Mouse (Mus musculus) liver, embryonic 14.5 days (tissue): ENCODE measurements at regions not wholly inside any gene's neighbourhood (a gene's known extent, or its start where the extent isn't known, plus 50 kb on each side); places are given as distances from the start of the nearest gene placed in this dataset.

Source experiments
- ATAC-seq: fragments of 200-750 bp; cut with Nextera tagmentation; 2 replicates; pipeline ENCODE4 v1.8.0; 2017; ENCODE audit warnings: moderate number of reproducible peaks, mild to moderate bottlenecking, moderate library complexity; ENCODE audit not compliant: insufficient read depth
- DNase-seq, 3 experiments: peaks; one replicate each; pipeline ENCODE4 v3.0.0-alpha.2; 2012 to 2013; ENCODE audit warnings: low read depth in 3 of 3, low spot score in 3 of 3
- H3K27ac ChIP-seq: fragments of 300-500 bp; sonication (generic); 2 replicates; pipeline ENCODE4 v1.5.1; 2014; ENCODE audit warnings: moderate library complexity, mild to moderate bottlenecking, control low read depth, inconsistent platforms
- H3K27me3 ChIP-seq: fragments of 300-500 bp; sonication (generic); 2 replicates; pipeline ENCODE4 v1.6.1; 2014; ENCODE audit warnings: mild to moderate bottlenecking, low read length, moderate library complexity; ENCODE audit not compliant: control insufficient read depth, insufficient read depth
- H3K36me3 ChIP-seq: fragments of 300-500 bp; sonication (generic); replicated peaks from 2 replicates; pipeline ENCODE4 v1.6.1; 2014; ENCODE audit warnings: low read depth; ENCODE audit not compliant: control insufficient read depth, insufficient read depth
- H3K4me1 ChIP-seq, 2 experiments: fragments of 200-500 bp in 1 of 2; fragments of 300-500 bp in 1 of 2; sonication (generic) in 1 of 2; replicated peaks; 2 replicates each; pipeline ENCODE4 v1.6.1; 2012 to 2014; ENCODE audit warnings: antibody characterized with exemption in 1 of 2, inconsistent platforms in 1 of 2, low read length in 1 of 2; ENCODE audit not compliant: control insufficient read depth in 2 of 2, insufficient read depth in 2 of 2
- H3K4me2 ChIP-seq: fragments of 300-500 bp; sonication (generic); 2 replicates; pipeline ENCODE4 v1.6.1; 2014; ENCODE audit warnings: low read depth, mild to moderate bottlenecking, control low read depth, moderate library complexity
- H3K4me3 ChIP-seq, 2 experiments: fragments of 200-500 bp in 1 of 2; fragments of 300-500 bp in 1 of 2; sonication (generic) in 1 of 2; 2 replicates each; pipeline ENCODE4 v1.5.1; 2012 to 2014; ENCODE audit warnings: low read depth in 2 of 2, low read length in 2 of 2, mild to moderate bottlenecking in 2 of 2, control low read depth in 1 of 2, inconsistent platforms in 1 of 2, moderate library complexity in 1 of 2; ENCODE audit not compliant: insufficient read depth in 1 of 2
- H3K9ac ChIP-seq: fragments of 300-500 bp; sonication (generic); replicated peaks from 2 replicates; pipeline ENCODE4 v1.6.1; 2014; ENCODE audit warnings: mild to moderate bottlenecking, control low read depth, moderate library complexity
- H3K9me3 ChIP-seq: fragments of 300-500 bp; sonication (generic); 2 replicates; pipeline ENCODE4 v1.6.1; 2016; ENCODE audit warnings: low read length, mixed read lengths; ENCODE audit not compliant: control insufficient read depth
- CTCF ChIP-seq: IDR thresholded peaks from 2 replicates; pipeline ENCODE4 v1.5.1; 2016; ENCODE audit warnings: antibody characterized with exemption, low read depth, control low read depth
- EP300 ChIP-seq: IDR thresholded peaks from 2 replicates; pipeline ENCODE4 v1.6.1; 2016; ENCODE audit warnings: antibody characterized with exemption, low read depth
- WGBS: fragments of 180-500 bp; shearing (Covaris S2); extraction: QIAGEN DNeasy Blood & Tissue Kit; methylation state at CpG from one replicate; pipeline ENCODE4 v1.1.7; 2014; ENCODE audit not compliant: insufficient replicate concordance; 5-methylcytosine and 5-hydroxymethylcytosine counted together

DNA sequence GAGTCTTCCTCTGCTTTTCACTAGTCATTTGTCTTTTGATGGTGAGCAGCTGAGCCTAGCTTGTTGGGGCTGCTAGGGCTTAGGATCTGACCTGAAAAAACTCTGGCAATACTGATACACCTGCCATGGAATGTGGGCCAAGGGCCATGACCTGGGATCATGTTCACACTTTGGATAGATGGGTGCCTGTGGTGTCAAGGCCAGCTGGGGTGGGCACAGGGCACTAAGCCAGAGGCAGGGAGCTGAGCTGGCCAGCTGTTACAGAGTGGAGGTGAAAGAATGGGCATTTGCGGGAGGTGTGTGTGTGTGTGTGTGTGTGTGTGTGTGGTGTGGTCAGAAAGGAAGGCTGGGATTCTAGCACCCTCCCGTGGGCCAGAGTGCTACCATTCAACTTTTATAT is 105.6 kb upstream of the Auts2 start:
- 43% methylated on average over 2 of the region's 2 CpGs for WGBS
- ATAC-seq (no peak), DNase-seq (no peak)
- Histone ChIP-seq H3K4me1 (no peaks in the 10 kb centered on the region), H3K4me3 (no peak overlapping the region), H3K27me3 (no peaks in the 10 kb centered on the region), H3K27ac (no peak overlapping the region), H3K4me2 (no peak overlapping the region), H3K9me3 (no peaks in the 10 kb centered on the region), H3K9ac (no peak overlapping the region), H3K36me3 (no peaks in the 10 kb centered on the region)
- TF ChIP-seq CTCF (no peak), EP300 (no peak)

DNA sequence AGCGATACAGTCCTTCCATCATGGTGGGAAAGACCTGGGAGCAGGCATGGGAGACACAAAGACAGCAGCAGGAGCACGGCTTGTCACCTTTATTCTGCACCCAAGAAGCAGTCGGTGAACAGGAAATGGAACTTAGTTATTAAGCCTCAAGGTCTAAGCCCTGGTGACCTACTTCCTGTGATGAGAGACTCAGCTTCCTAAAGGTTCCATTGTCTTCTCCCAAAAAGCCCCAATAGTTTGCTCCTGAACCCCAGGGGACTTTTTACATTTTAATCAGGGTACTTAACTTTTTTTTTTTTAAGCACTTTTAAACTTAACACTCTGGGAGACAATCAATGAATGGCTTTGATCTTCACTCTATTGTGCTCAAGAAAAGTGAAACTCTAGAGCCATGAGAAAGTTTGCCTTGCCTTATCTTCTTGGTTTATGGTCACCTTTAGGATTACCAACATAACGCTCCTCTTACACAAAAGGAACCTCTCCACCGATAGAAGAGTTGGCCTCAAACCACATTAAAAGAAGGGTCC is 101.6 kb upstream of the Auts2 start:
- no peak for TF ChIP-seq CTCF
- no peak for TF ChIP-seq EP300
- Histone ChIP-seq H3K9me3 (no peaks in the 10 kb centered on the region), H3K27me3 (no peaks in the 10 kb centered on the region), H3K4me1 (no peaks in the 10 kb centered on the region), H3K4me3 (no peak overlapping the region), H3K4me2 (no peak overlapping the region), H3K27ac (no peak overlapping the region), H3K36me3 (no peaks in the 10 kb centered on the region), H3K9ac (no peak overlapping the region)
- DNase-seq = no peak
- no peak for ATAC-seq
- WGBS = 47% methylated on average over 5 of the region's 5 CpGs

DNA sequence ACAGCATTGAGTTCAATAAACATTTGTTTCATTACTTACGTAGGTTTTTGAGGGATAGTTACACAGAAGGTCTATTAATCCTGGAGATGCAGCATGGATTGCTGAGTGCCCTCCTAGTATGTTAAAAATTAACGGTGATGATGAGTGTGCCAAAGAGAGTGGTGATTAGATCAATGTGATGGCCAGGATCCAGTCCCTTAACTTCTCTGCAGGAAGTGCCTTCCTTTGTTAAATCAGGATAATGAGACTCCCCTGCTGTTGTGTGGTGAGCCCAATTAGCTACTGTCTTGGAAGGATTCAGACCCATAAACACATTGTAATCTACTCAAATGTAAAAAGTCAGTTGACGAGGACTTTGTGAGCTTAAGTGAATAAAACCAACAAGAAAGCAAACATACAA is 100.1 kb upstream of the Auts2 start:
- H3K4me2 ChIP-seq = no peak overlapping the region
- H3K27me3 ChIP-seq = no peaks in the 10 kb centered on the region
- no peak overlapping the region for H3K4me3 ChIP-seq
- no peaks in the 10 kb centered on the region for H3K4me1 ChIP-seq
- no peak overlapping the region for H3K9ac ChIP-seq
- ATAC-seq (no peak), DNase-seq (no peak)
- no peak overlapping the region for H3K27ac ChIP-seq
- no peaks in the 10 kb centered on the region for H3K36me3 ChIP-seq
- TF ChIP-seq CTCF (no peak), EP300 (no peak)
- H3K9me3 ChIP-seq = no peaks in the 10 kb centered on the region
- WGBS = 56% methylated on average over 3 of the region's 3 CpGs

DNA sequence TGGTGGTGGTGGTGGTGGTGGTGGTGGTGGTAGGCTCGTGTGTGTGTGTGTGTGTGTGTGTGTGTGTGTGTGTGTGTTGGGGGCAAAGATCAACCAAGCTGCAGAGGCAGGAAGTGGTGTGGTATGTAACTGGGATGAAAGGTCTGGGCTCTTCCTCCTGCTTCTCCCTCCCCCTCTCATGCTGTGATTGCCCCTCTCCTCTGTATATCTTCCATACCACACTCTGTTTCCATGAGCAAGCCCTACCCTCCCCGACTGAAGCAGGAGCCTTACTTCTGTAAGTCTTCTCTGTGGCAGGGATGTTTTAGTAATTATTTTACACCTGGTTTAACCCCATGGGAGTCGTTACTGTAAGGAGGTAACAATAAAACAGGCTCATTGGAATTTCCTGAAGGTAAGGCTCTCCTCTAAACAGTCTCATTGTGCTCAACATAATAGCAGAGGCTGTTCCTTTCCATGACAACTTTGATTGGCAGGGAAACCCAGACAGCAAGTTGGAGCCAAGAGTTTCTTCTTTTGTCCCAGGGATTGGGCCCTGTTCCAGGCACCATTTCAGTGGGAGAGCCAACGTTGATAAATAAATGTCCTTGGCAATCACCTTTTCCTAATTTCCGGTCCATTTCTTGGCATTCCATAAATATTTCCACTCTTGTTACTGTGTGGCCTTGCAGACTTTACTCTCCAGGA is 90.2 kb upstream of the Auts2 start:
- H3K4me2 ChIP-seq = no peak overlapping the region
- H3K9me3 ChIP-seq = no peaks in the 10 kb centered on the region
- H3K4me1 ChIP-seq = peaks cover 0 to 2% of the 10 kb centered on the region in 2 experiments; a peak in 1 of 4 replicates
- no peak overlapping the region for H3K4me3 ChIP-seq
- ATAC-seq (no peak), DNase-seq (no peak)
- TF ChIP-seq CTCF (no peak), EP300 (no peak)
- H3K36me3 ChIP-seq = no peaks in the 10 kb centered on the region
- no peak overlapping the region for H3K9ac ChIP-seq
- no peaks in the 10 kb centered on the region for H3K27me3 ChIP-seq
- H3K27ac ChIP-seq = no peak overlapping the region
- 30% methylated on average over 5 of the region's 5 CpGs for WGBS

DNA sequence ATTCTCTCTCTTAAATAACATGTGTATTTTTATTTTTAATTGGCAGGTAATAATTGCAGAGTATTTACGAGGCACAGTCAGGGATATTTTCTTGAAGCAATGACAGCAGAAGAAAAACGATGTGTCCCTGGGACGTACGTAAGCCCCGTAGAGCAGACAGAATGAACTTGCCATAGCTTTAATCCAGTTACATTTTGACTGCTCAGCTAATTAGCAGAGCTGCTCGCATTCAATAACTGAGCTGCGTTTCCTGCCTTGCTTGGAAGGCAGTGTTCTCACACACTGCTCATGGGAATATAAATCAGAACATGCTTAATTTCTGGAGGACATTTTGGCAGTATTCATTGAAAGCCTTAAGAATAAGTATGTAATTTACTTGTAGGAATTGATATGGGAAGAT is 78.6 kb upstream of the Auts2 start:
- DNase-seq = no peak
- TF ChIP-seq EP300 = no peak
- TF ChIP-seq CTCF = no peak

More for the DNA sequence above, 78.6 kb upstream of the Auts2 start:
- no peak for ATAC-seq
- Histone ChIP-seq H3K4me2 (no peak overlapping the region), H3K36me3 (no peaks in the 10 kb centered on the region), H3K27ac (no peak overlapping the region), H3K9me3 (no peaks in the 10 kb centered on the region), H3K9ac (no peak overlapping the region), H3K4me3 (no peak overlapping the region), H3K27me3 (no peaks in the 10 kb centered on the region), H3K4me1 (no peaks in the 10 kb centered on the region)
- 72% methylated on average over 7 of the region's 7 CpGs for WGBS
